Mouse (Mus musculus) limb, embryonic 11.5 days (tissue): ENCODE measurements around the gene Tns4. TPM values are rescaled to one million over a fixed set of nuclear protein-coding genes. Genes with fewer than 3 reads are reported as not detected.

ENCODE experiments used
- ATAC-seq: fragments of 200-750 bp; cut with Nextera tagmentation; 2 replicates; pipeline ENCODE4 v1.8.0; 2017; ENCODE audit warnings: low read depth; ENCODE audit not compliant: insufficient number of reproducible peaks, low FRiP score, low TSS enrichment
- DNase-seq: peaks from one replicate; pipeline ENCODE4 v3.0.0-alpha.2; 2015; ENCODE audit warnings: low spot score
- H3K27ac ChIP-seq: fragments of 300-500 bp; sonication (generic); replicated peaks from 2 replicates; pipeline ENCODE4 v1.5.1; 2014; ENCODE audit warnings: low read depth, mild to moderate bottlenecking, low read length
- H3K27me3 ChIP-seq: fragments of 300-500 bp; sonication (generic); 2 replicates; pipeline ENCODE4 v1.6.1; 2014; ENCODE audit warnings: mild to moderate bottlenecking, low read length, mixed read lengths; ENCODE audit not compliant: control insufficient read depth, insufficient read depth
- H3K36me3 ChIP-seq: fragments of 300-500 bp; sonication (generic); 2 replicates; pipeline ENCODE4 v1.6.1; 2014; ENCODE audit warnings: mild to moderate bottlenecking, low read length, moderate library complexity, mixed read lengths; ENCODE audit not compliant: control insufficient read depth, insufficient read depth
- H3K4me1 ChIP-seq: fragments of 300-500 bp; sonication (generic); 2 replicates; pipeline ENCODE4 v1.6.1; 2014; ENCODE audit warnings: low read length, mixed read lengths; ENCODE audit not compliant: control insufficient read depth, insufficient read depth
- H3K4me2 ChIP-seq: fragments of 300-500 bp; sonication (generic); 2 replicates; pipeline ENCODE4 v1.6.1; 2014; ENCODE audit warnings: low read depth, mild to moderate bottlenecking, moderate library complexity; ENCODE audit not compliant: severe bottlenecking
- H3K4me3 ChIP-seq: fragments of 300-500 bp; sonication (generic); 2 replicates; pipeline ENCODE4 v1.5.1; 2014; ENCODE audit warnings: low read depth, low read length
- H3K9ac ChIP-seq: fragments of 300-500 bp; sonication (generic); 2 replicates; pipeline ENCODE4 v1.6.1; 2014; ENCODE audit warnings: mild to moderate bottlenecking, low read length
- H3K9me3 ChIP-seq: fragments of 300-500 bp; sonication (generic); 2 replicates; pipeline ENCODE4 v1.6.1; 2016; ENCODE audit warnings: low read length; ENCODE audit not compliant: control insufficient read depth
- WGBS: fragments of 180-500 bp; shearing (Covaris S2); extraction: QIAGEN DNeasy Blood & Tissue Kit; methylation state at CpG from one replicate; pipeline ENCODE4 v1.1.7; 2014; 5-methylcytosine and 5-hydroxymethylcytosine counted together
- polyA plus RNA-seq: library from polyadenylated mRNA; unstranded; fragments of >200 nt; fragmentation: Nextera tagmentation; extraction: Ambion mirVana; gene quantifications from 2 replicates; pipeline ENCODE4 v1.2.1, GENCODE M21; 2014

The Tns4 gene
- polyA plus RNA-seq, 1 experiment from 2014 or later = 1.6 TPM

DNA sequence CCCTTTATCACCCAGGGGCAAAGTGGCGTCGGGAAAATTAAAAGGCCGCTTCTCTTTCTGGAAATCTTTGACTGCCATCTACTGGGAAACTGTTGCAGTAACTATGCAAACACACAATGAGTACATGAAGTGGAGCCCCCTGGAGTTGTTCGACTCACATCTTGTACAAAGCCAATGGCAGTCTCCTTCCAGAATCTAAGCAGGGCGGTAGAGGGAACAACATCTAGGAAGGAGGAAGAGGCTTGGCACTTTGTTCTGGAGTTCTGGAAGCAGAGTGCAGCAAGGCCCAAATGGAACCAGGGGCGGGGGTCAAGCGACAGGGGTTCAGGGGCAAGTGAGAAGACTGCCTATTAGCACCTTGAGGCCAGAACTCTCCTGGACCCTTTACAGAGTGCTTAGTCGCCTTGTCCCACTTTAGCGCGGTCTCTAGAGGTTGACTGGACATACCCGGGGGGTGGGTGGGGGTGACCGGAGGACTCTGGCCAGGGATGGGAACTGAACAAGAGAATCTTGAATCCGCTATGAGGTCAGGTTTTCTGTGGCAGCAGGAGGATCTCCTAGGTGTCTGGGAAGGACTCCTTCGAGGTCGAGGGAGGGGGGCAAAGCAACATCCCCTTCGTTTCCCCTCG is 48.6 kb downstream of the Tns4 start:
- Histone ChIP-seq H3K4me1 (peaks cover 27% of the 10 kb centered on the region), H3K27ac (peak overlapping the region; percentile 91), H3K9ac (peak overlapping the region; percentile 94), H3K36me3 (peaks cover 2% of the 10 kb centered on the region; the same call in 1 of the 2 replicates), H3K27me3 (no peaks in the 10 kb centered on the region), H3K4me2 (peak overlapping the region; percentile 92), H3K4me3 (peak overlapping the region; percentile 94), H3K9me3 (no peaks in the 10 kb centered on the region)
- under 1% methylated on average over 17 of the region's 17 CpGs for WGBS
- peak; percentile 22; the same call in 1 of the 2 replicates for ATAC-seq
- DNase-seq = peak; percentile 79

GRCm38 (mm10) chr11:99039782-99040181 is 49.3 kb downstream of the Tns4 start:
- peak; percentile 91 for DNase-seq
- H3K4me1 ChIP-seq = peaks cover 20% of the 10 kb centered on the region
- WGBS = under 1% methylated on average over 15 of the region's 15 CpGs
- peak overlapping the region; percentile 91 for H3K27ac ChIP-seq
- H3K27me3 ChIP-seq = no peaks in the 10 kb centered on the region
- peaks cover 2% of the 10 kb centered on the region; the same call in 1 of the 2 replicates for H3K36me3 ChIP-seq
- peak overlapping the region; percentile 94 for H3K4me3 ChIP-seq
- ATAC-seq = peak; percentile 58; the same call in 1 of the 2 replicates
- peak overlapping the region; percentile 94 for H3K9ac ChIP-seq
- no peaks in the 10 kb centered on the region for H3K9me3 ChIP-seq
- peak overlapping the region; percentile 92 for H3K4me2 ChIP-seq

DNA sequence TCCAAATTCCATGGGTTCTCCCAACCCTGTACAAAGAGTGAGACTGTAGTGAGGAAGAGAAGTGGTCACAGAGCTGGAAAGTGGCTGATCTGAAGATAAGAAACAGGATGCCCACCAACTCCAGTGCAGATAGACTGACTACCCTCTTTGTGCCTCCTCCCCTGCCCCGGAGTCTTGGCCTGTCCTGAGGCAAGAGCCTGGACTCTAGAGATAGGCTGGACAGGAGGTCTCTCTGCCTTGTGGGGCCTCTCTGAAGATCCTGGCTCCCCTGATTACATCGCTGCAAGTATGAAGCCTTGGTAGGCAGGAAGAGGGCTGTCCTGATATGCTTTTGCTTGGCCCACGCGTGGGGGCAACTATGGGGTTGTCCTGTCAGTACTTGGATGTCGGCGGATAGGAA is 52.9 kb downstream of the Tns4 start:
- H3K4me3 ChIP-seq = no peak overlapping the region
- H3K4me2 ChIP-seq = no peak overlapping the region
- no peaks in the 10 kb centered on the region for H3K36me3 ChIP-seq
- H3K4me1 ChIP-seq = no peaks in the 10 kb centered on the region
- no peaks in the 10 kb centered on the region for H3K9me3 ChIP-seq
- H3K9ac ChIP-seq = no peak overlapping the region
- H3K27me3 ChIP-seq = no peaks in the 10 kb centered on the region
- DNase-seq (no peak), ATAC-seq (no peak)
- no peak overlapping the region for H3K27ac ChIP-seq
- 78% methylated on average over 6 of the region's 6 CpGs for WGBS

GRCm38 (mm10) chr11:99035350-99035749 is 53.8 kb downstream of the Tns4 start:
- Histone ChIP-seq H3K27ac (no peak overlapping the region), H3K4me3 (no peak overlapping the region), H3K4me1 (no peaks in the 10 kb centered on the region), H3K4me2 (no peak overlapping the region), H3K36me3 (no peaks in the 10 kb centered on the region), H3K9me3 (no peaks in the 10 kb centered on the region), H3K9ac (no peak overlapping the region), H3K27me3 (no peaks in the 10 kb centered on the region)
- DNase-seq (no peak), ATAC-seq (no peak)
- 79% methylated on average over 4 of the region's 4 CpGs for WGBS

- no peaks in the 10 kb centered on the region for H3K9me3 ChIP-seq
- DNase-seq = no peak
- H3K4me1 ChIP-seq = peaks cover 5% of the 10 kb centered on the region; the same call in 1 of the 2 replicates
- no peak for ATAC-seq
- H3K9ac ChIP-seq = no peak overlapping the region
- H3K4me3 ChIP-seq = no peak overlapping the region
- H3K27ac ChIP-seq = no peak overlapping the region
- H3K36me3 ChIP-seq = peaks cover 1% of the 10 kb centered on the region
- WGBS = 83% methylated on average over 12 of the region's 12 CpGs
- H3K27me3 ChIP-seq = no peaks in the 10 kb centered on the region
- no peak overlapping the region for H3K4me2 ChIP-seq
Observed at GRCm38 (mm10) chr11:99026899-99027440, 62.1 kb downstream of the Tns4 start.

- ATAC-seq (no peak), DNase-seq (no peak)
- Histone ChIP-seq H3K27ac (no peak overlapping the region), H3K27me3 (no peaks in the 10 kb centered on the region), H3K9ac (no peak overlapping the region), H3K36me3 (peaks cover 9% of the 10 kb centered on the region), H3K4me2 (no peak overlapping the region), H3K9me3 (no peaks in the 10 kb centered on the region), H3K4me1 (peaks cover 6% of the 10 kb centered on the region; the same call in 1 of the 2 replicates), H3K4me3 (no peak overlapping the region)
- 91% methylated on average over 6 of the region's 6 CpGs for WGBS
Observed at GRCm38 (mm10) chr11:99025878-99026277, 63.2 kb downstream of the Tns4 start.

DNA sequence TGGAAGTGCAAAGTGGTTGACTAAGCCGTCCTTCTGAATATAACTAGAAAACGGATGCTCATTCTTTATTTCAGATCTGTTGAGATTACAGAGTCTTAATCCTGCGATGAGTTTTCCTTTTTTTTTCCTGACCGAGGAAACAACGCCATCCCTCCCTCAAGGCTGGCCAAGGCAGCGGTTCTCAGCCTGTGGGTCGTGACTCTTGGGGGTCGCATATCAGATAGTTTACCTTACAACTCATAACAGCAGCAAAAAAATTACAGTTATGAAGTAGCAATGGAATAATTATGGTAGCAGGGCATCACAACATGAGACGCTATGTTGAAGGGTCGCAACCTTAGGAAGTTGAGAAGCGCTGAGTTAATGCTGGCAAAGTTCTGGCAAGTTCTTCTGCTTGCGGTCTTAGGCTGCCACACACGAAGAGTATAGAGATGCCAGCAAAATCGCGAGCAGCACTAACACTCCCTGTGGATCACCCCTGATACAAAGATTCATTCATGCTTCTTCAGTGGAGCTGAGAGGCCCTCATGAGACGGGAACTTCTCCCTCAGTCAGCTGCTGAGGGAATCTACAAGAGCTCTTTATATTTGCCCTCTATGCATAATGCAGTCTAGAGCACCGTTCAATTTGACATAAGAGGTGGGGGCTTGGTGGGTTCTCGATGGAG is 64.5 kb downstream of the Tns4 start:
- no peaks in the 10 kb centered on the region for H3K9me3 ChIP-seq
- peak overlapping the region; percentile 20 for H3K4me3 ChIP-seq
- H3K36me3 ChIP-seq = peaks cover 17% of the 10 kb centered on the region
- no peak overlapping the region for H3K27ac ChIP-seq
- H3K4me1 ChIP-seq = peaks cover 6% of the 10 kb centered on the region; the same call in 1 of the 2 replicates
- DNase-seq (no peak), ATAC-seq (peak; percentile 22; the same call in 1 of the 2 replicates)
- H3K9ac ChIP-seq = peak overlapping the region; percentile 44
- peak overlapping the region; percentile 40 for H3K4me2 ChIP-seq
- no peaks in the 10 kb centered on the region for H3K27me3 ChIP-seq
- 56% methylated on average over 18 of the region's 18 CpGs for WGBS
